Mouse (Mus musculus): Measurements from ENCODE around the gene Tuba3a.

GRCm38 (mm10) chr6:125252285-125252684 lies 33.6 kb downstream of the Tuba3a start:
- TF ChIP-seq POLR2A (IDR thresholded peaks at IDR 0.05; ENCODE audit: borderline replicate concordance, low read depth, low read length) (no peak), CTCF (IDR thresholded peaks at IDR 0.05; ENCODE audit: low read depth, low read length) (no peak)

All from bone marrow macrophage, adult 2 months (primary cell).